In the genomic region with DNA sequence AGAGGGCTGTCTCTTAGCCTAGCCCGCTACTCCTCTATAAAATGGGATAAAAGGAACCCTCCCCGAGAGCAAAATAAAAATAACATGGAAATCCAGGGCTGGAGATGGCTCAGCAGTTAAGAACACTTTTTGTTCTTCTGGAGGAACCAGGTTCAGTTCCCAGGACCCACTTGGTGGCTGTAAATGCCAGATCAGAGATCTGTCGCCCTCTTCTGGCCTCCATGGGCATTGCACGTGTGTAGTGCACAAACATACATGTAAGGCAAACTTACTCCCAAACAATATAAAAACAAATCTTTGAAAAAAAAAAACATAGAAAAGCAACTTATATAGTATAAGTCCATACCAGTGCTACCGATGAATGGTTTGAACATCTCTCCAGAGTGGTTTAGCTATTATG, we compare ENCODE assay signal across 9 mouse cellular contexts.
A peak's percentile ranks its signal among the peaks of the same experiment; 100 is the strongest.
DNase-seq lines count a peak whose midpoint lies in the region; ATAC-seq and TF ChIP-seq lines count a peak whose summit lies in the region.
"Had no signal": no experiment of that assay in that cellular context is flagged by ENCODE, and none has a peak within 500 bp of the region (broad histone marks: within the 10 kb centered on the region; RNA-seq: fewer than 3 reads in every experiment).

No protein-coding gene starts in this region.

- peak; percentile 57 for TF ChIP-seq CTCF in left cerebral cortex, adult 2 months (IDR thresholded peaks at IDR 0.05)
- peak; percentile 78 for TF ChIP-seq CTCF in liver, embryonic 14.5 days (IDR thresholded peaks at IDR 0.05; ENCODE audit: low read depth)

- no peaks in the 10 kb centered on the region for H3K9me3 ChIP-seq in liver, embryonic 14.5 days (ENCODE audit: control insufficient read depth, low read length)

- H3K4me2 ChIP-seq in liver, embryonic 14.5 days (ENCODE audit: low read depth): no peak overlapping the region
- H3K4me2 ChIP-seq: heart, embryonic 13.5 days had no signal

- TF ChIP-seq EP300 in liver, embryonic 14.5 days (IDR thresholded peaks at IDR 0.05; ENCODE audit: low read depth): no peak

- no peaks in the 10 kb centered on the region for H3K36me3 ChIP-seq in liver, embryonic 14.5 days (replicated peaks; ENCODE audit: control insufficient read depth, insufficient read depth, low read depth)
- H3K36me3 ChIP-seq: heart, embryonic 13.5 days had no signal

- peak; percentile 53 for DNase-seq in CD4-positive, CD25-positive, alpha-beta regulatory T cell, adult 2 months (ENCODE audit: low read depth, low spot score)
- DNase-seq in left cerebral cortex, adult 2 months (ENCODE audit: extremely low spot score in 1 of 2, low spot score in 2 of 2): no peak
- DNase-seq in left cerebral cortex, adult 8-10 months (ENCODE audit: low spot score in 2 of 2): no peak
- DNase-seq in brain, adult 2 months (ENCODE audit: low read depth, low spot score): peak; percentile 14
- DNase-seq in liver, embryonic 14.5 days (ENCODE audit: low read depth in 3 of 3, low spot score in 3 of 3): peak in 2 of 3 experiments; percentile 2 to 7
- peak; percentile 29 for DNase-seq in thymus, postnatal 0 days (ENCODE audit: low spot score)
- no peak for DNase-seq in ovary, adult 18-20 months (ENCODE audit: low spot score)

- H3K27ac ChIP-seq in left cerebral cortex, adult 2 months: no peak overlapping the region
- H3K27ac ChIP-seq in liver, embryonic 14.5 days: no peak overlapping the region
- H3K27ac ChIP-seq: heart, embryonic 13.5 days had no signal

- no peak overlapping the region for H3K9ac ChIP-seq in liver, embryonic 14.5 days (replicated peaks)
- H3K9ac ChIP-seq: heart, embryonic 13.5 days had no signal

- H3K27me3 ChIP-seq in liver, embryonic 14.5 days (ENCODE audit: control insufficient read depth, insufficient read depth, low read length): peaks cover 8% of the 10 kb centered on the region
- H3K27me3 ChIP-seq: heart, embryonic 13.5 days had no signal

- H3K4me1 ChIP-seq in liver, embryonic 14.5 days (replicated peaks; ENCODE audit: control insufficient read depth in 2 of 2, insufficient read depth in 2 of 2, low read length in 1 of 2): no peaks in the 10 kb centered on the region

- 42% methylated on average over 5 of the region's 5 CpGs for WGBS in liver, embryonic 14.5 days (ENCODE audit: insufficient replicate concordance)

- no peak for ATAC-seq in CD4-positive, CD25-positive, alpha-beta regulatory T cell, adult 4 months
- no peak for ATAC-seq in liver, embryonic 14.5 days (ENCODE audit: insufficient read depth)

- H3K4me3 ChIP-seq in left cerebral cortex, adult 2 months: no peak overlapping the region
- no peak overlapping the region for H3K4me3 ChIP-seq in liver, embryonic 14.5 days (ENCODE audit: insufficient read depth in 1 of 2, low read depth in 2 of 2, low read length in 2 of 2)
- H3K4me3 ChIP-seq: heart, embryonic 13.5 days had no signal

- intact Hi-C loops in left cerebral cortex, adult 2 months (cut with DNase I): loop anchor here (1.0 to 5.0 kb wide), 3 partner anchors 91 to 306 kb away; no protein-coding TSS in a partner anchor

Comparison
In these comparisons a context has a peak if more than half of its experiments do, and no peak if none do; other contexts are left out.
1. DNase-seq: peak in CD4-positive, CD25-positive, alpha-beta regulatory T cell, adult 2 months (single experiment), brain, adult 2 months (single experiment), liver, embryonic 14.5 days (2 of 3) and thymus, postnatal 0 days (single experiment); none in left cerebral cortex, adult 2 months (0 of 2), left cerebral cortex, adult 8-10 months (0 of 2) and ovary, adult 18-20 months (single experiment).